Mouse (Mus musculus) midbrain, embryonic 14.5 days (tissue): ENCODE data around the gene Ripply2. TPM values are rescaled to one million over a fixed set of nuclear protein-coding genes. Genes with fewer than 3 reads are reported as not detected.

Experiments
- ATAC-seq: fragments of 200-750 bp; cut with Nextera tagmentation; 2 replicates; pipeline ENCODE4 v1.8.0; 2017; ENCODE audit warnings: moderate number of reproducible peaks, moderate library complexity; ENCODE audit not compliant: low FRiP score, low TSS enrichment
- DNase-seq: peaks from one replicate; pipeline ENCODE4 v3.0.0-alpha.2; 2015
- H3K27ac ChIP-seq: fragments of 300-500 bp; sonication (generic); replicated peaks from 2 replicates; pipeline ENCODE4 v1.5.1; 2014; ENCODE audit warnings: mild to moderate bottlenecking, low read depth, low read length, moderate library complexity
- H3K27me3 ChIP-seq: fragments of 300-500 bp; sonication (generic); 2 replicates; pipeline ENCODE4 v1.6.1; 2014; ENCODE audit warnings: low read length, control low read depth, mixed read lengths; ENCODE audit not compliant: control insufficient read depth, insufficient read depth
- H3K36me3 ChIP-seq: fragments of 300-500 bp; sonication (generic); 2 replicates; pipeline ENCODE4 v1.6.1; 2014; ENCODE audit warnings: low read length, control low read depth; ENCODE audit not compliant: control insufficient read depth, insufficient read depth
- H3K4me1 ChIP-seq: fragments of 300-500 bp; sonication (generic); 2 replicates; pipeline ENCODE4 v1.6.1; 2014; ENCODE audit warnings: mild to moderate bottlenecking, antibody characterized with exemption, low read length, control low read depth; ENCODE audit not compliant: control insufficient read depth, insufficient read depth
- H3K4me2 ChIP-seq: fragments of 300-500 bp; sonication (generic); 2 replicates; pipeline ENCODE4 v1.6.1; 2014; ENCODE audit warnings: mild to moderate bottlenecking, low read length, moderate library complexity
- H3K4me3 ChIP-seq: fragments of 300-500 bp; sonication (generic); replicated peaks from 2 replicates; pipeline ENCODE4 v1.5.1; 2014; ENCODE audit warnings: low read depth, low read length
- H3K9ac ChIP-seq: fragments of 300-500 bp; sonication (generic); replicated peaks from 2 replicates; pipeline ENCODE4 v1.6.1; 2014; ENCODE audit warnings: mild to moderate bottlenecking, low read length, moderate library complexity
- H3K9me3 ChIP-seq: fragments of 300-500 bp; sonication (generic); 2 replicates; pipeline ENCODE4 v1.6.1; 2016; ENCODE audit warnings: low read length, control low read depth, mixed read lengths; ENCODE audit not compliant: control insufficient read depth
- WGBS: fragments of 180-500 bp; shearing (Covaris S2); extraction: QIAGEN DNeasy Blood & Tissue Kit; methylation state at CpG from one replicate; pipeline ENCODE4 v1.1.7; 2014; 5-methylcytosine and 5-hydroxymethylcytosine counted together
- polyA plus RNA-seq: library from polyadenylated mRNA; unstranded; fragments of >200 nt; fragmentation: Nextera tagmentation; extraction: Ambion mirVana; gene quantifications from 2 replicates; pipeline ENCODE4 v1.2.1, GENCODE M21; 2014

Gene Ripply2
- polyA plus RNA-seq, 1 experiment from 2014 or later: 9.9 TPM

DNA sequence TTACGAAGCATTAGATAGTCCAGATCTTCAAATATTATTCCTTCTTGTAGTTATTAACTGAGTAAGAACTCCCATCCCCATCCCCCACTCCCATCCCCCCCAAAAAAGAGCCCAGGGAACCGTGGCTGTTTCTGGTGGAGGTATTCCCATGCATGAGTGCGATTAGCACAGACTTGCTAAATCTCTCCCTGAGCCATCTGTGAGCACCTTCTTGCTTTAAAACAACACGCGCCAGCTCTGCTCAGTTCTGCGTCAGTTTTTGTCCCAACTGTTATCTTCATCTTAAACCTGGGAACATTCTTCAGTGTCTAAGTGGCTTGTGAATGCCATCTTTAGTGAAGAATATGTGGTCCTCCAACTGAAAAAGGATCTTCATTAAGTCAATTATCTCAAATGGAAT lies 6.8 kb upstream of the Ripply2 start:
- Histone ChIP-seq H3K4me2 (no peak overlapping the region), H3K4me3 (no peak overlapping the region), H3K36me3 (no peaks in the 10 kb centered on the region), H3K27ac (no peak overlapping the region), H3K4me1 (no peaks in the 10 kb centered on the region), H3K9ac (no peak overlapping the region), H3K9me3 (no peaks in the 10 kb centered on the region), H3K27me3 (0 out of 2 replicates have a peak, but pooled peaks cover 3% of the 10 kb centered on the region)
- DNase-seq (no peak), ATAC-seq (no peak)
- 81% methylated on average over 6 of the region's 6 CpGs for WGBS

DNA sequence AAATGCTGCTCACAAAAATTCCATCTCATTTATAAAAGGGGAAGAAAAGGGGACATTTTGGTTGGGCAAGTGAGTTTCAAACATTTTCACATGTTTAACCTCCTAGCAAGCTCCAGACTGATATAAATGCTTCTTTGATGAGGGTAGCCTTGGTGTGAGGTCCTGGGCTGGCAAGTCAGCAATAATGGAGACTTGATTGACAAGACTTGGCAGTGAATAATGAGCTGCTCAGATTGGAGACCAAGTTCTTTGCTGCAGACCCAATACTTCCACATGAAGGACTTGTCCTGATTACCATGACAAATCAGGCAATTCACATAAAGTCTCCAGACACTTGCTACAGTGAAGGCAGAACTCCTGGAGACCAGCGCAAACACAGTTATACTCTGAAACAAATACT lies 6.4 kb upstream of the Ripply2 start:
- no peaks in the 10 kb centered on the region for H3K36me3 ChIP-seq
- no peak for DNase-seq
- no peaks in the 10 kb centered on the region for H3K4me1 ChIP-seq
- no peak overlapping the region for H3K9ac ChIP-seq
- H3K4me2 ChIP-seq: no peak overlapping the region
- no peak overlapping the region for H3K27ac ChIP-seq
- H3K4me3 ChIP-seq: no peak overlapping the region
- 0 out of 2 replicates have a peak, but pooled peaks cover 3% of the 10 kb centered on the region for H3K27me3 ChIP-seq
- H3K9me3 ChIP-seq: no peaks in the 10 kb centered on the region
- no peak for ATAC-seq
- 76% methylated on average over 1 of the region's 1 CpGs for WGBS

- peak overlapping the region; percentile 73; the same call in 1 of the 2 replicates for H3K27ac ChIP-seq
Measured at GRCm38 (mm10) chr9:87015938-87016294, 579 bp downstream of the Ripply2 start.

GRCm38 (mm10) chr9:87021778-87022523 lies 6.6 kb downstream of the Ripply2 start, which contains the start of gene Cyb5r4:
Gene Cyb5r4, plus strand, starts transcription at chr9:87022014.
- peak; percentile 98 for DNase-seq
- WGBS: under 1% methylated on average over 52 of the region's 52 CpGs
- Histone ChIP-seq H3K9me3 (no peaks in the 10 kb centered on the region), H3K36me3 (no peaks in the 10 kb centered on the region), H3K27me3 (peaks cover 5% of the 10 kb centered on the region; the same call in 1 of the 2 replicates), H3K4me3 (peak within 1 kb of the TSS; percentile 86), H3K4me2 (peak within 1 kb of the TSS; percentile 81), H3K27ac (peak within 1 kb of the TSS; percentile 83), H3K9ac (peak within 1 kb of the TSS; percentile 78), H3K4me1 (peaks cover 19% of the 10 kb centered on the region)
- ATAC-seq: peak; percentile 100

More at GRCm38 (mm10) chr9:87015938-87016294, 579 bp downstream of the Ripply2 start:
- DNase-seq: peak; percentile 31
- Histone ChIP-seq H3K4me2 (peak overlapping the region; percentile 82), H3K4me3 (peak overlapping the region; percentile 59), H3K9ac (peak overlapping the region; percentile 73), H3K36me3 (no peaks in the 10 kb centered on the region), H3K4me1 (0 out of 2 replicates have a peak, but pooled peaks cover 3% of the 10 kb centered on the region), H3K27me3 (peaks cover 14% of the 10 kb centered on the region; the same call in 1 of the 2 replicates), H3K9me3 (no peaks in the 10 kb centered on the region)
- peak; percentile 69 for ATAC-seq
- 7% methylated on average over 10 of the region's 10 CpGs for WGBS

DNA sequence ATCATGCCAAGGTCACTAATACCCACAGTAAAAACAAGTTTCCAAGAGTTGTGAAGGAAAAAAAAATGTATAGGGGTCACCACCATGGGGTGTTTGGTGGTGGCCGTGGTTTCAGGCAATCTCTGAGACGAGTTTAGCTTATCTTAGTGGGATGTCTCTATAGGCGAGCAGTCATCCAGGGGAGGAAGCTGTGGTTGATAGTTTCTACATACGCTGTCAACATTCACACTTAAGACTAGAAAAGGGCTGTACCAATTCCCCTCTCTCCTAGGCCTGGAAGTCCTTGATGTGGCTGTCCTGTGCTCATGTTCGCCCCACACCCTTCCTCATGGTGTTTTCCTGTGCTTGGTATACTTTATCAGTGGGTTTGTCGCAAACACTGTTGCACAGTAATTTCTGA lies 10.4 kb downstream of the Ripply2 start:
- Histone ChIP-seq H3K9ac (no peak overlapping the region), H3K27ac (no peak overlapping the region), H3K4me1 (peaks cover 19% of the 10 kb centered on the region), H3K4me2 (no peak overlapping the region), H3K36me3 (peaks cover 15% of the 10 kb centered on the region), H3K9me3 (no peaks in the 10 kb centered on the region), H3K27me3 (no peaks in the 10 kb centered on the region), H3K4me3 (no peak overlapping the region)
- WGBS: 85% methylated on average over 6 of the region's 6 CpGs
- ATAC-seq (no peak), DNase-seq (no peak)

- no peaks in the 10 kb centered on the region for H3K27me3 ChIP-seq
- H3K4me3 ChIP-seq: no peak overlapping the region
- peak; percentile 90 for DNase-seq
- peak; percentile 66; the same call in 1 of the 2 replicates for ATAC-seq
- H3K36me3 ChIP-seq: peaks cover 28% of the 10 kb centered on the region
- no peak overlapping the region for H3K4me2 ChIP-seq
- H3K4me1 ChIP-seq: peaks cover 12% of the 10 kb centered on the region
- WGBS: 46% methylated on average over 8 of the region's 8 CpGs
- H3K27ac ChIP-seq: no peak overlapping the region
- H3K9me3 ChIP-seq: no peaks in the 10 kb centered on the region
- H3K9ac ChIP-seq: no peak overlapping the region
Measured at GRCm38 (mm10) chr9:87027423-87028084, 12.2 kb downstream of the Ripply2 start.

DNA sequence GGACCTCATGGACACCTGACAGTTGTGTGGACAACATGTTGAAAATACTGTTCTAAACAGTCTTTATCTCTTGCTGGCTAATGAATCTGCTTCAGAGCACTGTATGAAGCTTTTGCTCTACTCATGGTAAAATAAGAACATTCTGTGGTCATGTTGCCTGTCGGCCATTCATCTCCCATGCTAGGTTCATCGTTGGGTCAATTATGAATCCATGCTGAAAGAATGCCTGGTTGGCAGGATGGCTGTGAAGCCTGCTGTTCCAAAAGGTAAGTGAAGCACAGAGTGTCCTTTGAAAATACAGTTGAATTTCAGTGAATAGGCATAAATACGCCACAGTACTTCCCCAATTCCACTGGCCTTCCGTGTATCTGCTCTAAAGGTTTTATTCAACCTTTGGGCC lies 16.9 kb downstream of the Ripply2 start:
- Histone ChIP-seq H3K4me3 (no peak overlapping the region), H3K27me3 (no peaks in the 10 kb centered on the region), H3K27ac (no peak overlapping the region), H3K9ac (no peak overlapping the region), H3K9me3 (no peaks in the 10 kb centered on the region), H3K4me1 (no peaks in the 10 kb centered on the region), H3K36me3 (peaks cover 42% of the 10 kb centered on the region), H3K4me2 (no peak overlapping the region)
- ATAC-seq: no peak
- WGBS: 95% methylated on average over 4 of the region's 4 CpGs
- no peak for DNase-seq

DNA sequence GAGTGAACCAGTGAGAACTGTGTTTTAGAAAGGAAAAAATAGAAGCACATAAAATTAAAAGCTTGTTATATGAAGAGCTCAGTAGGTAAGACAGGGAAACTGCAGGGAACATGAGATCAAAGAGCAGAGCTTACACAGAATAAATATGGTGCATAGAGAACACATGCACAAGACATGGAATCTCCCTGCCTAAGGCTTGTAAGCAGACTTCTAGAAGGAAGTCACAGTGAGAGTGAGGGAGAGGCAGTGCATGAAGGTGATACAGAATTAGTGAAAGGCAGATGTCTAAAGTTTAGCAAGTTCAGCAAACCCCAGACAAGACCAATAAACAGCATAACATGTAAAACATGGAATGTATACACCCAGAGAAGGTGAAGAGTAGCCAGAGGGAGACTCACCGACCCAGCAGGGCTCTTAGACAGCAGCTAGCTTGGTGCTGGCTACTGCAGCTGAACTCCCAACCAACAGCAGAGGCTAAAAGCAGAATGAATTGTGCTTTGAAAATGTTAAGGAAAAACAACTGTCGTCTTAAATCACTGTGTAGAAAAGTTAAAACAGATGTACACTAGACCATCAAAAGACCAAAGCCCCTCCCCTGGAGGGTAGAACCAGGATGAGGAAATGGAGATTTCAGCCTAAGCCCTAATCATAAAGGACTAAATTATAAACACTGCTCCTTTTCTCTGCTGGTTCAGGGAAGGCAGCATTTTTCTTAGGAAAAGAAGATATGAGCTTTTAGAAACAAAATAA lies 19.7 kb downstream of the Ripply2 start:
- Histone ChIP-seq H3K4me1 (no peaks in the 10 kb centered on the region), H3K9ac (no peak overlapping the region), H3K4me2 (no peak overlapping the region), H3K27ac (no peak overlapping the region), H3K9me3 (no peaks in the 10 kb centered on the region), H3K27me3 (no peaks in the 10 kb centered on the region), H3K36me3 (peaks cover 36% of the 10 kb centered on the region), H3K4me3 (no peak overlapping the region)
- no peak for DNase-seq
- WGBS: 83% methylated on average over 2 of the region's 2 CpGs
- ATAC-seq: no peak
